Mouse (Mus musculus) lung, postnatal 0 days (tissue): ENCODE measurements around the gene Trim46.
A peak's percentile ranks its signal among the peaks of the same experiment; 100 is the strongest.

ENCODE experiments used
- CTCF ChIP-seq: IDR thresholded peaks from 2 replicates; pipeline ENCODE4 v1.5.1; 2016; ENCODE audit warnings: antibody characterized with exemption, mild to moderate bottlenecking
- EP300 ChIP-seq: IDR thresholded peaks from 2 replicates; pipeline ENCODE4 v1.6.1; 2016; ENCODE audit warnings: antibody characterized with exemption, mild to moderate bottlenecking, control low read depth

DNA sequence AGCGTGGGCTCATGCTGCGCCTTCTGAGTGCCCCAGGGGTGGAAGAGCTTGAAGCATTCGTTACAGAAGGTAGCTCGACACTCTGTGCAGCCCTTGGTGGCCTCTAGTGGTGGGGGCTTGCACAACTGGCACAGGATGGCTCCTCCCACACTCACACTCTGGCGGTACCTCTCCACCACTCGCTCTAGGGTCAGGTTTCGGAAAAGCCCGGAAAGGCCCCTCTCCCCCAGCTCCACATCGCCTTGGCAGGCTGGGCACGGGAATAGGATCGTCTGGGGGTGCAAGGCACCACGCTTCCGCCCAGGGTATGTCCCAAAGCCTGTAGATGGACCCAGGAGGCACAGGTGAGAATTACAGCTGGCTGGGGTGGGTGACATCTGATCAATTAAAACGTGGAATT, 2.5 kb downstream of the Trim46 start:
- TF ChIP-seq CTCF (peak; percentile 72), EP300 (no peak)
